Mouse (Mus musculus) cerebellum, postnatal 14 days (tissue): ENCODE measurements around the gene Pycr2.
"Not testable (repeated sequence)": the region's sequence is repeated elsewhere in the genome, so short reads cannot be mapped to it uniquely, and the experiment has no call there.

Experiments
- DNase-seq, 2 experiments: peaks; one replicate each; pipeline ENCODE4 v3.0.0; 2021; ENCODE audit warnings: mixed read lengths in 2 of 2

Gene Pycr2

DNA sequence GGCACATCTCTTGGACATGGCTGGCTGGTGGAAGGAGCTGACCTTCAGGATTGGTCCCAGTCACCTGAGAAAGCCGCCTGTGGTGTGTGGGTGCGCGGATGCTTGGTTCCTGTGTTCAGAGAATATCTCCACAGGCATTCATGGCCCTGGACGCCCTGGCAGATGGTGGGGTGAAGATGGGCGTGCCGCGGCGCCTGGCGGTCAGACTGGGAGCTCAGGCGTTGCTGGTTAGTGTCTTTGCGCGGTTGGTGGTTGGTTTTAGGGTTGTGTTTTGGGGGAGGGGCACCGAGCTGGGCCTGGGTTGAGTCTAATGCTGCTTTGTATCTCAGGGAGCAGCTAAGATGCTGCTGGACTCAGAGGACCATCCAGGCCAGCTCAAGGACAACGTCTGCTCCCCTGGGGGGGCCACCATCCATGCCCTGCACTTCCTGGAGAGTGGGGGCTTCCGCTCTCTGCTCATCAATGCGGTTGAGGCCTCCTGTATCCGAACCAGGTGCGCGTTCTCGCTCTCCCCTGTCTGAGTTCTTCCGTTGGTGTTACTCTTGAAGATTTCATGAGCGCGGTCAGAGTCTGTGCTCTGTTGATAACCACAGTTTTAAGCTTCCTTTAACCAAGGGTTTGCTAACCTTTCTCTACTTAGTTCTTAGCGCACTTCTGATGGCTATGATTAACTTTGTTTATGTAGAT, 2.5 kb downstream of the Pycr2 start:
- DNase-seq, result no peak

- DNase-seq, result no peak
These were observed 7.0 kb downstream of the Pycr2 start for GRCm38 (mm10) chr1:180911138-180911537.

DNA sequence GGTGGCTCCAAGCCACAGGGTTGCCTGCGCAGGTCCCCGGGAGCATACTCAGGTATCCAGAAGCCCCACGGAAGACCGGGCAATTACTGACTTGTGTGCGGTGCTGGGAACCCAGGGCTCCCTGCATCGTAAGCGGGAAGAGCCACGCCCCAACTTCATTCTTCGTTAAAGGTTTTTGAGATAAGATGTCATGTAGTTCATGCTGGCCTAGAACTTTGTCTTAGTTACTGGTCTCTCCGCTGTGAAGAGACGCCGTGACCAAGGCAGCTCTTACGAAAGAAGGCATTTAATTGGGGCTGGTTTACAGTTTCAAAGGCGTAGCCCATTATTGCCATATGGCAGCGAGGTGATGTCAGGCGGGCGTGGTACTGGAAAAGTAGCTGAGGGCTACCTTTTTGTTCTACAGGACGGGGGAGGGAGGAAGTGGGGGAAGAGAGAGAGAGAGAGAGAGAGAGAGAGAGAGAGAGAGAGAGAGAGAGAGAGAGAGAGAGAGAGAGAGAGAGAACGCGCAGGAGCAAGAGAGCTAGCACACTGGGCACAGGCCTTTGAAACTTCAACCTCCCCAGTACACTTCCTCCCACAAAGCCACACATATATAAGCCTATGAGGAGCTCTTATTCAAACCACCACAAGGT, 7.7 kb downstream of the Pycr2 start:
- no peak for DNase-seq

DNA sequence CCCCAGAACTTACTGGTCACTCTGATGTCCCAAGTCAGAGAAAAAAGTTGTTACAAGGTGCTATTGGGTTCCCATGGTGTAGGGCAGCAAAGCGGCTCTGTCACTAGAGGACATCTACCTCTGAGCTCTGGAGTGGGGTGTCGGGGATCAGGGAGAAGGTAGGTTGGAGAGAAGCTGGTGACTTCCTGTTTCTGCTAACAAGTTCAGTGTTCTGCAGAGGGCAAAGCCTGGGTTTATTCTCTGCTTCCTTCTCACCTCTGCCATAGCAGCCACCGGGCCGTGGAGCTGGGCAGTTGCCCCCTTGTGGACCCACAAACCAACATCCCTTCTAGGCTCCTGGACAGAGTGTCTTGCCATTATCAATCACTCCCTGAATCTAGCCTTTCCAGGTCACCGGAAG, 8.7 kb downstream of the Pycr2 start:
- DNase-seq, result no peak

- no peak for DNase-seq
These were observed 9.7 kb downstream of the Pycr2 start for GRCm38 (mm10) chr1:180913797-180914196.

- DNase-seq, result no peak
These were observed 12.3 kb downstream of the Pycr2 start for GRCm38 (mm10) chr1:180916425-180916824.

DNA sequence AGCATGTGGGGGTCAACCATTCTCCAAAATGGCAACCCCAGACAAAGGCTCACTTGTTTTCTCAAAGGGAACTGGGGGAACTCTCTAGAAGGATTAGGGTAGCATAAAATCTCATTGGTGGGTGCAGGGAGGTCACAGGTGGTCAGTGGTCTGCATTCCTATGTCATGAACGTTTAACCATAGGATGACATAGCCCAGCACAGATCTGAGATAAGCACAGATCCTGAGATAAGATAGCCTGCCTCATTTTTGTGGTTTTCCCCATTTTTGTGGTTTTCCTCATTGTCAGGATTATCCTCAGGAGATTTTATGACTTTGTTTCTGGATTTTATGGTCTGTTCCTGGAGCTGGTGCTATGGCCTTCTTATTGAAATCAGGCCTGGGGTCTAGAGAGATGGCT, 13.0 kb downstream of the Pycr2 start:
- DNase-seq, result no peak

GRCm38 (mm10) chr1:180919686-180920085, 15.6 kb downstream of the Pycr2 start:
- peak in 1 of 2 experiments; percentile 32 for DNase-seq

GRCm38 (mm10) chr1:180922273-180923048, 18.4 kb downstream of the Pycr2 start:
- DNase-seq, result no peak

DNA sequence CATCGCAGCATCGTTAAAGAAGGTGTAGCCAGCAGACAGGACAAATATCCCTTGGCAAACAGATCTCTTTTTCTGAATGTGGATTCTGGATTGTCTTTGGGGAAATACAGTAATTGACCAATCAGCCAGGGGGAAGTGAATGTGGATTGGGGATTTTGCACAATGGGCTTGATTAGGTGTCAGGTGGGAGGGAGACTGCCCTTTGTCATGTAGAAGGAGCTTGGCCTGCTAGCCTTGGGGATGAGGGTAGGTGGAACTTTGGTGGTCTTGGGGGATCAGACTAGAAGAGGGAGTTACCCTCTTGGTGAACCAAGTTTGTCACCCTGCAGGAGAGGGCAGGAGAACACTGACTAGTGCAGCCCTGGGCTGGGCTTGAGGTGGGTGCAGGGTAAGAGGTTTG, 20.6 kb downstream of the Pycr2 start:
- no peak for DNase-seq

DNA sequence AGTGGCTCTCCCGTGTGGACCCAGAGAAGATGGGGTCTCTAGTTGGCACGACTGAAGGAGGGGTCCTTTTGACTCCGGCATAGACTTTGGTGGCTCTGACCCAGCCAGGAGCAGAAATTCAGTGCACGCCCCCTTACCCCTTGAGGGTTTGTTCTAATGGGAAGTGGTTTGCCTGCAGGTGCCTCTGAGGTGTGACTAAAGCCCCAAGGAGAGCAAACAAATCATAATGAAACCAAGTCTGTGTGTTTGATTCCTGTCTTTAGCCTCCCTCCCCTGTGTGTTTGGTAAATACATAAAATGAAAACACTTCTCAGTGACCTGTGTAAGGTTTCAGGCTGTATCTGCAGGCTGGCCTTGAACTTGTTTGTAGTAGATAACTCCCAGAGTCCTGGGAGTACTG, 22.2 kb downstream of the Pycr2 start:
- DNase-seq, result no peak

DNA sequence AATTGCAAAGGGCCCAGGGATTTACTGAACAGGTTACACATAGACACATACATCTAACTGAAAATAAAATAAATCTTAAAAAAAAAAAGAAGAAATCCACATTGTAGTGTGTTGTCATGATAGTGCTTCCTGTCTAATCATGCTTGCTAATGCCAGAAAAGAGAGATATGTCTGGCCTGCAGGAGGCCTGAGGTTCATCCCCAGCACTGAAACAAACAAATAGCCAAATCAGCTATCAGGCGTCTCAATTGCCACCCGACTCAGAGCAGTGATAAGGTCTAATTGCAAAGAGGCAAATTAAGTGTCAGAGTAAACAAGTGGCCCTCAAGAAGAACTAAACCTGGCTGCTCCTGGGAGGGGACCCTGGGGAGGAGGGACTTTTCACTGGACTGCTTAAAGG, 25.5 kb downstream of the Pycr2 start:
- no peak for DNase-seq

GRCm38 (mm10) chr1:180931106-180931505, 27.0 kb downstream of the Pycr2 start:
- DNase-seq, result no peak

DNA sequence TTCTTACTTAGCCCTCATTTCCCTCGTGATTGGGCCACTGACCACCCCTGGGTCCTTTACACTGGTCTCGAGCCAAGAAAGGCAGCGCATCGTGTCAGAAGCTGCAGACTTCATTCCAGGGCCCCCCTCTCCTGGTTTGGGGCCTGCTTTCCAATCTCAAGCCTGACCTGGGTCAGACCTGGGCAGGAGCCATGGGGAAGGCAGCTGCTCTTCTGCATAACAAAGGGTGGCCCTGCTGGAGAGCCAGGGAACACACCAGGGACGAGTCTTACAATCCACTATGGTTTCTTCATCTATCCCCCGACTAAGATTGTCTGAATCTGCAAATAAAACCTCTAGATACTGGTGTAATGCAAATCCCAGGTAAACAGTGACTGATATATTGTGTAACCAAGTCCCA, 29.6 kb downstream of the Pycr2 start:
- no peak for DNase-seq

- DNase-seq, result no peak
These were observed 30.6 kb downstream of the Pycr2 start, which contains the start of gene Lefty1 for GRCm38 (mm10) chr1:180934467-180935419. TSS of gene Lefty1 (plus strand) at chr1:180935022.

- DNase-seq, result not testable (repeated sequence)
These were observed 32.7 kb downstream of the Pycr2 start for GRCm38 (mm10) chr1:180936610-180937398.

- not testable (repeated sequence) for DNase-seq
These were observed 33.5 kb downstream of the Pycr2 start for GRCm38 (mm10) chr1:180937631-180938030.

- DNase-seq, result not testable (repeated sequence)
These were observed 34.7 kb downstream of the Pycr2 start for GRCm38 (mm10) chr1:180938781-180939180.

DNA sequence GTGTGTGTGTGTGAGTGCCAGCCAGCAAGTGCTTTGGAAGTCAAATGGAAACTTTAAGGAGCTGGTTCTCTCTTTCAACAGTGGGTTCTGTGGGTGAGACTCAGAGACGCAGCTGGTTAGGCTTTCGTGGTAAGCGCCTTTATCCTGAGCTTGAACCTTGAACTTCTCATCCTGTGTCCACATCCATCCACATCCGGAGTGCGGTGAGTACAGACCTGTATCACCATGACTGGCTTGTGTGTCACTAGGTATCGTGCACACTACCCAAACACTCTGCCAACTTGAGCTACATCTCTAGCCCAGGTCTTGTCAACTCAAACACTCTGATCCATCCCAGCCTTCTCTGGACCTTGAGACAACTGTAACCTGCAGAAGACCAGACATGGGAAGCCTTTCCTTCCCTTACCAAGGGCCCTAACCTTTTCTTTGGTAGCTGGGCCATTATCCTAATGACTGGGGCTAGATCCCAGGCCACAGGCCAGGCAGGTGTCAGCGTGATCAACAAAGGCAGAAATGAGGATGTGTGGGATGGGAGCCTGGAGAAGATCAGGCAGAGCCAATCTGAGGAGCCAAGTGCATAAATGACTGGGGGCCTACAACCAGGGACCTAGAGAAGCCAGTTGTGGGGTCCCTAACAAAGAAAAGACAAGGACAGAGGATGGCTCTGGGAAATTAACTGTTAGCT, 36.8 kb downstream of the Pycr2 start:
- no peak for DNase-seq

GRCm38 (mm10) chr1:180941726-180942125, 37.6 kb downstream of the Pycr2 start:
- DNase-seq, result no peak
